Mouse (Mus musculus) hindbrain, embryonic 16.5 days (tissue): ENCODE data around the gene Dok4. TPM values are rescaled to one million over a fixed set of nuclear protein-coding genes. Genes with fewer than 3 reads are reported as not detected.

Source experiments
- ATAC-seq: fragments of 200-750 bp; cut with Nextera tagmentation; 2 replicates; pipeline ENCODE4 v1.8.0; 2017; ENCODE audit warnings: moderate TSS enrichment, moderate library complexity
- H3K27ac ChIP-seq: fragments of 300-500 bp; sonication (generic); 2 replicates; pipeline ENCODE4 v1.5.1; 2014; ENCODE audit warnings: low read depth, mild to moderate bottlenecking, control low read depth, low read length, moderate library complexity
- H3K27me3 ChIP-seq: fragments of 300-500 bp; sonication (generic); replicated peaks from 2 replicates; pipeline ENCODE4 v1.6.1; 2014; ENCODE audit warnings: low read length; ENCODE audit not compliant: control insufficient read depth, insufficient read depth
- H3K36me3 ChIP-seq: fragments of 300-500 bp; sonication (generic); 2 replicates; pipeline ENCODE4 v1.6.1; 2014; ENCODE audit warnings: mild to moderate bottlenecking, low read length, moderate library complexity, mixed read lengths; ENCODE audit not compliant: control insufficient read depth, insufficient read depth
- H3K4me1 ChIP-seq: fragments of 300-500 bp; sonication (generic); 2 replicates; pipeline ENCODE4 v1.6.1; 2014; ENCODE audit warnings: low read depth, low read length; ENCODE audit not compliant: control insufficient read depth, insufficient read depth
- H3K4me2 ChIP-seq: fragments of 300-500 bp; sonication (generic); 2 replicates; pipeline ENCODE4 v1.6.1; 2014; ENCODE audit warnings: mild to moderate bottlenecking, low read length, control low read depth, moderate library complexity
- H3K4me3 ChIP-seq: fragments of 300-500 bp; sonication (generic); 2 replicates; pipeline ENCODE4 v1.5.1; 2014; ENCODE audit warnings: mild to moderate bottlenecking, low read length, control low read depth, moderate library complexity
- H3K9ac ChIP-seq: fragments of 300-500 bp; sonication (generic); 2 replicates; pipeline ENCODE4 v1.6.1; 2014; ENCODE audit warnings: low read depth, mild to moderate bottlenecking, control low read depth, low read length, moderate library complexity
- H3K9me3 ChIP-seq: fragments of 300-500 bp; sonication (generic); 2 replicates; pipeline ENCODE4 v1.6.1; 2014; ENCODE audit warnings: mild to moderate bottlenecking, low read length, moderate library complexity; ENCODE audit not compliant: control insufficient read depth
- WGBS: fragments of 180-500 bp; shearing (Covaris S2); extraction: QIAGEN DNeasy Blood & Tissue Kit; methylation state at CpG from one replicate; pipeline ENCODE4 v1.1.7; 2014; 5-methylcytosine and 5-hydroxymethylcytosine counted together
- polyA plus RNA-seq: library from polyadenylated mRNA; unstranded; fragments of >200 nt; fragmentation: Nextera tagmentation; extraction: Ambion mirVana; gene quantifications from 2 replicates; pipeline ENCODE4 v1.2.1, GENCODE M21; 2015

Gene Dok4
- polyA plus RNA-seq, 1 experiment from 2014 or later = 91.1 TPM

GRCm38 (mm10) chr8:94872156-94872555 lies 4.0 kb downstream of the Dok4 start:
- ATAC-seq = no peak
- no peaks in the 10 kb centered on the region for H3K9me3 ChIP-seq
- peaks cover 57% of the 10 kb centered on the region for H3K4me1 ChIP-seq
- no peak overlapping the region for H3K4me3 ChIP-seq
- peak overlapping the region; percentile 1; the same call in 1 of the 2 replicates for H3K4me2 ChIP-seq
- H3K27ac ChIP-seq = no peak overlapping the region
- no peak overlapping the region for H3K9ac ChIP-seq
- H3K36me3 ChIP-seq = 0 out of 2 replicates have a peak, but pooled peaks cover 3% of the 10 kb centered on the region
- peaks cover 10% of the 10 kb centered on the region for H3K27me3 ChIP-seq
- 20% methylated on average over 3 of the region's 3 CpGs for WGBS

GRCm38 (mm10) chr8:94871108-94871894 lies 4.8 kb downstream of the Dok4 start:
- H3K9me3 ChIP-seq = no peaks in the 10 kb centered on the region
- 4% methylated on average over 7 of the region's 7 CpGs for WGBS

GRCm38 (mm10) chr8:94870474-94871107 lies 5.5 kb downstream of the Dok4 start:
- H3K9me3 ChIP-seq = no peaks in the 10 kb centered on the region
- H3K9ac ChIP-seq = peak overlapping the region; percentile 81
- H3K4me1 ChIP-seq = peaks cover 52% of the 10 kb centered on the region
- peak overlapping the region; percentile 54 for H3K4me2 ChIP-seq
- WGBS = 1% methylated on average over 17 of the region's 22 CpGs
- H3K27me3 ChIP-seq = peaks cover 10% of the 10 kb centered on the region
- peaks cover 16% of the 10 kb centered on the region for H3K36me3 ChIP-seq
- ATAC-seq = peak; percentile 62
- peak overlapping the region; percentile 73 for H3K4me3 ChIP-seq
- peak overlapping the region; percentile 83 for H3K27ac ChIP-seq

More at GRCm38 (mm10) chr8:94871108-94871894, 4.8 kb downstream of the Dok4 start:
- H3K36me3 ChIP-seq = peaks cover 10% of the 10 kb centered on the region
- peak; percentile 80 for ATAC-seq
- H3K4me3 ChIP-seq = peak overlapping the region; percentile 73
- H3K9ac ChIP-seq = peak overlapping the region; percentile 81
- H3K27ac ChIP-seq = peak overlapping the region; percentile 83
- H3K27me3 ChIP-seq = peaks cover 10% of the 10 kb centered on the region
- H3K4me2 ChIP-seq = peak overlapping the region; percentile 54
- peaks cover 56% of the 10 kb centered on the region for H3K4me1 ChIP-seq

- peak overlapping the region; percentile 81 for H3K9ac ChIP-seq
- peaks cover 46% of the 10 kb centered on the region for H3K4me1 ChIP-seq
- peak overlapping the region; percentile 83 for H3K27ac ChIP-seq
- H3K27me3 ChIP-seq = peaks cover 8% of the 10 kb centered on the region
- H3K9me3 ChIP-seq = no peaks in the 10 kb centered on the region
- ATAC-seq = no peak
- peak overlapping the region; percentile 54 for H3K4me2 ChIP-seq
- H3K4me3 ChIP-seq = peak overlapping the region; percentile 73
- H3K36me3 ChIP-seq = peaks cover 22% of the 10 kb centered on the region
- 5% methylated on average over 4 of the region's 4 CpGs for WGBS
Observed at GRCm38 (mm10) chr8:94870003-94870402, 6.1 kb downstream of the Dok4 start.

GRCm38 (mm10) chr8:94869146-94869545 lies 7.0 kb downstream of the Dok4 start:
- Histone ChIP-seq H3K27ac (no peak overlapping the region), H3K4me1 (peaks cover 38% of the 10 kb centered on the region)
- no peak for ATAC-seq

GRCm38 (mm10) chr8:94866921-94867320 lies 9.2 kb downstream of the Dok4 start:
- Histone ChIP-seq H3K4me1 (peaks cover 38% of the 10 kb centered on the region), H3K27ac (no peak overlapping the region), H3K4me2 (no peak overlapping the region), H3K4me3 (no peak overlapping the region), H3K9ac (no peak overlapping the region), H3K27me3 (no peaks in the 10 kb centered on the region), H3K36me3 (peaks cover 39% of the 10 kb centered on the region), H3K9me3 (no peaks in the 10 kb centered on the region)
- WGBS = 86% methylated on average over 9 of the region's 9 CpGs
- no peak for ATAC-seq

More at GRCm38 (mm10) chr8:94869146-94869545, 7.0 kb downstream of the Dok4 start:
- Histone ChIP-seq H3K9me3 (no peaks in the 10 kb centered on the region), H3K9ac (peak overlapping the region; percentile 81), H3K27me3 (no peaks in the 10 kb centered on the region), H3K4me3 (peak overlapping the region; percentile 73), H3K4me2 (peak overlapping the region; percentile 54), H3K36me3 (peaks cover 30% of the 10 kb centered on the region)
- WGBS = 53% methylated on average over 6 of the region's 7 CpGs

GRCm38 (mm10) chr8:94865292-94865691 lies 10.8 kb downstream of the Dok4 start:
- H3K4me3 ChIP-seq = no peak overlapping the region
- no peak overlapping the region for H3K27ac ChIP-seq
- peaks cover 25% of the 10 kb centered on the region for H3K4me1 ChIP-seq
- ATAC-seq = no peak
- no peak overlapping the region for H3K4me2 ChIP-seq
- no peak overlapping the region for H3K9ac ChIP-seq
- H3K27me3 ChIP-seq = no peaks in the 10 kb centered on the region
- H3K9me3 ChIP-seq = no peaks in the 10 kb centered on the region
- peaks cover 43% of the 10 kb centered on the region for H3K36me3 ChIP-seq
- 75% methylated on average over 10 of the region's 10 CpGs for WGBS

GRCm38 (mm10) chr8:94863897-94864673 lies 12.0 kb downstream of the Dok4 start:
- WGBS = 73% methylated on average over 10 of the region's 10 CpGs
- ATAC-seq = no peak
- H3K36me3 ChIP-seq = peaks cover 45% of the 10 kb centered on the region
- no peak overlapping the region for H3K4me3 ChIP-seq
- no peaks in the 10 kb centered on the region for H3K9me3 ChIP-seq
- no peak overlapping the region for H3K27ac ChIP-seq
- H3K4me1 ChIP-seq = peaks cover 19% of the 10 kb centered on the region
- H3K27me3 ChIP-seq = no peaks in the 10 kb centered on the region
- no peak overlapping the region for H3K4me2 ChIP-seq
- H3K9ac ChIP-seq = no peak overlapping the region
